Mouse (Mus musculus) limb, embryonic 15.5 days (tissue): ENCODE data around the gene Rusc2. TPM values are rescaled to one million over a fixed set of nuclear protein-coding genes. Genes with fewer than 3 reads are reported as not detected.

Experiments
- ATAC-seq: fragments of 200-750 bp; cut with Nextera tagmentation; 2 replicates; pipeline ENCODE4 v1.8.0; 2017; ENCODE audit warnings: low read depth, moderate TSS enrichment; ENCODE audit not compliant: insufficient number of reproducible peaks, low FRiP score, low TSS enrichment
- H3K27ac ChIP-seq: fragments of 300-500 bp; sonication (generic); 2 replicates; pipeline ENCODE4 v1.5.1; 2015; ENCODE audit warnings: moderate library complexity, mild to moderate bottlenecking, inconsistent platforms
- H3K27me3 ChIP-seq: fragments of 300-500 bp; sonication (generic); 2 replicates; pipeline ENCODE4 v1.6.1; 2015; ENCODE audit warnings: inconsistent platforms
- H3K36me3 ChIP-seq: fragments of 300-500 bp; sonication (generic); 2 replicates; pipeline ENCODE4 v1.6.1; 2015; ENCODE audit warnings: inconsistent platforms
- H3K4me1 ChIP-seq: fragments of 300-500 bp; sonication (generic); 2 replicates; pipeline ENCODE4 v1.6.1; 2015; ENCODE audit warnings: inconsistent platforms
- H3K4me2 ChIP-seq: fragments of 300-500 bp; sonication (generic); 2 replicates; pipeline ENCODE4 v1.6.1; 2015; ENCODE audit warnings: mild to moderate bottlenecking, inconsistent platforms
- H3K4me3 ChIP-seq: fragments of 300-500 bp; sonication (generic); 2 replicates; pipeline ENCODE4 v1.5.1; 2015; ENCODE audit warnings: mild to moderate bottlenecking, inconsistent platforms
- H3K9ac ChIP-seq: fragments of 300-500 bp; sonication (generic); 2 replicates; pipeline ENCODE4 v1.6.1; 2015; ENCODE audit warnings: inconsistent platforms
- H3K9me3 ChIP-seq: fragments of 300-500 bp; sonication (generic); 2 replicates; pipeline ENCODE4 v1.6.1; 2016; ENCODE audit warnings: inconsistent platforms
- WGBS: fragments of 180-500 bp; shearing (Covaris S2); methylation state at CpG from one replicate; pipeline ENCODE4 v1.1.7; 2015; 5-methylcytosine and 5-hydroxymethylcytosine counted together
- polyA plus RNA-seq: library from polyadenylated mRNA; unstranded; fragments of >200 nt; fragmentation: Nextera tagmentation; extraction: Ambion mirVana; gene quantifications from 2 replicates; pipeline ENCODE4 v1.2.1, GENCODE M21; 2015

Rusc2 gene
- polyA plus RNA-seq, 1 experiment from 2014 or later, result 13.9 TPM

- ATAC-seq, result no peak
- no peak overlapping the region for H3K4me3 ChIP-seq
- no peak overlapping the region for H3K27ac ChIP-seq
- peaks cover 7% of the 10 kb centered on the region for H3K36me3 ChIP-seq
- H3K27me3 ChIP-seq, result no peaks in the 10 kb centered on the region
- no peaks in the 10 kb centered on the region for H3K9me3 ChIP-seq
- H3K4me1 ChIP-seq, result peaks cover 5% of the 10 kb centered on the region; the same call in 1 of the 2 replicates
- no peak overlapping the region for H3K9ac ChIP-seq
- H3K4me2 ChIP-seq, result no peak overlapping the region
- WGBS, result 75% methylated on average over 2 of the region's 2 CpGs
These were observed 7.6 kb downstream of the Rusc2 start for GRCm38 (mm10) chr4:43389390-43389789.

DNA sequence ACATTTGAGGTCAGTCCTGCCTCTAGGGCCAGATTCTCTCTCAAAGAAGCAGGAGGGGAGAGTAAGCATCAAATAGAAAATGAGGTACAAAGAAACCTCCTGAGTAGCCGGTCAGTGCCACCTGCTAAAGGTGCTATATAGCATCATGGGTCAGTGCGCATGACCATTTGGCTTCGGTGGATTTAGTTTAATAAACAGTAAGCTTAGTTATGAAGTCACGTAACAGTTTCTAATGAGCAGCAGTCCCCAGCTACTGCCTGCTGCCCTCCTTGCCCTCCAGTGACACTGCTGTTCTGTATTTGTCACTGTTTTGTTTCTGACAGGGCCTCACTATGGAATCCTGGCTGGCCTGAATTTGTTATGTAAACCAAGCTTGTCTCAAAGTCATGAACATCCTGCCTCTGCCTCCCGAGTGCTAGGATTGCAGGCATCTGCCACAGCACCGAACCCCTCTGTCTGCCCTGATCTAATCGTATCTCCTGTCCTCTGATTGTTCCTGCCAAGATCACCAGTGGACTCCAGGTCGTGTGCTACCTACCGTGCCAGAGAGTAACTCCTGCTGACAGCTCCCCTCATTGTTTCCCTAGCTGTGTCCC lies 8.2 kb downstream of the Rusc2 start:
- no peak for ATAC-seq
- no peaks in the 10 kb centered on the region for H3K27me3 ChIP-seq
- 71% methylated on average over 9 of the region's 9 CpGs for WGBS
- H3K9me3 ChIP-seq, result no peaks in the 10 kb centered on the region
- H3K4me3 ChIP-seq, result no peak overlapping the region
- no peak overlapping the region for H3K4me2 ChIP-seq
- H3K36me3 ChIP-seq, result peaks cover 7% of the 10 kb centered on the region
- H3K9ac ChIP-seq, result no peak overlapping the region
- peaks cover 11% of the 10 kb centered on the region; the same call in 1 of the 2 replicates for H3K4me1 ChIP-seq
- no peak overlapping the region for H3K27ac ChIP-seq

- Histone ChIP-seq H3K9me3 (no peaks in the 10 kb centered on the region), H3K36me3 (peaks cover 7% of the 10 kb centered on the region), H3K27me3 (no peaks in the 10 kb centered on the region), H3K27ac (no peak overlapping the region), H3K4me1 (peaks cover 16% of the 10 kb centered on the region; the same call in 1 of the 2 replicates), H3K9ac (no peak overlapping the region), H3K4me2 (no peak overlapping the region), H3K4me3 (no peak overlapping the region)
- no peak for ATAC-seq
- WGBS, result 73% methylated on average over 3 of the region's 3 CpGs
These were observed 9.8 kb downstream of the Rusc2 start for GRCm38 (mm10) chr4:43391521-43392050.

GRCm38 (mm10) chr4:43394345-43394891 lies 12.6 kb downstream of the Rusc2 start:
- no peaks in the 10 kb centered on the region for H3K9me3 ChIP-seq
- H3K4me2 ChIP-seq, result no peak overlapping the region
- no peaks in the 10 kb centered on the region for H3K27me3 ChIP-seq
- H3K36me3 ChIP-seq, result peaks cover 3% of the 10 kb centered on the region; the same call in 1 of the 2 replicates
- H3K27ac ChIP-seq, result peak overlapping the region; percentile 87
- H3K4me1 ChIP-seq, result peaks cover 38% of the 10 kb centered on the region
- peak; percentile 68; the same call in 1 of the 2 replicates for ATAC-seq
- 34% methylated on average over 15 of the region's 15 CpGs for WGBS
- no peak overlapping the region for H3K4me3 ChIP-seq
- H3K9ac ChIP-seq, result no peak overlapping the region

DNA sequence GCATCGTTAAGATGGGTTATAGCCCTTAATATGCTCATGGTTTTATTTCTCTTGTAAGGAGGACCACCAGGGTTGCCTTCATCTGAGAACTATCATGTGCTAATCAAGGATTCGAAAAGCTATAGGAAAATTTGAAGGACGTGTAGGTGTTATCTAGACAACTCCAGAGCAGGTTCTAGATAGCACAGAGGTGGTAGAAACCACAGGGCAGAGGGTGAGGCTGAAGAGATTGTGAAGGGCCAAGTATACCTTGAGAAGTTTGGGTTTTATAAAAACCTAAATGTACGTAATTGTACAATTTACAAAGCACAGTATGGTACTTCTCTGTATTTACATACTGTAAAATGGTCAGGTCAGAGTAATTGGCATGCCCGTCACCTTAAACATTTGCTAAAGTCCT lies 13.4 kb downstream of the Rusc2 start:
- 80% methylated on average over 5 of the region's 5 CpGs for WGBS
- H3K9me3 ChIP-seq, result no peaks in the 10 kb centered on the region
- H3K27me3 ChIP-seq, result no peaks in the 10 kb centered on the region
- H3K9ac ChIP-seq, result no peak overlapping the region
- no peak overlapping the region for H3K4me3 ChIP-seq
- no peak overlapping the region for H3K4me2 ChIP-seq
- no peak for ATAC-seq
- H3K27ac ChIP-seq, result peak overlapping the region; percentile 87
- H3K36me3 ChIP-seq, result peaks cover 1% of the 10 kb centered on the region; the same call in 1 of the 2 replicates
- peaks cover 45% of the 10 kb centered on the region for H3K4me1 ChIP-seq

- no peaks in the 10 kb centered on the region for H3K36me3 ChIP-seq
- no peaks in the 10 kb centered on the region for H3K27me3 ChIP-seq
- no peaks in the 10 kb centered on the region for H3K9me3 ChIP-seq
- no peak overlapping the region for H3K4me2 ChIP-seq
- 60% methylated on average over 9 of the region's 9 CpGs for WGBS
- no peak overlapping the region for H3K27ac ChIP-seq
- H3K4me1 ChIP-seq, result peaks cover 52% of the 10 kb centered on the region
- no peak overlapping the region for H3K9ac ChIP-seq
- no peak overlapping the region for H3K4me3 ChIP-seq
- no peak for ATAC-seq
These were observed 14.1 kb downstream of the Rusc2 start for GRCm38 (mm10) chr4:43395836-43396235.

- 67% methylated on average over 5 of the region's 5 CpGs for WGBS
- Histone ChIP-seq H3K4me3 (no peak overlapping the region), H3K4me1 (peaks cover 57% of the 10 kb centered on the region), H3K27ac (no peak overlapping the region), H3K9ac (no peak overlapping the region), H3K27me3 (no peaks in the 10 kb centered on the region), H3K36me3 (no peaks in the 10 kb centered on the region), H3K4me2 (no peak overlapping the region), H3K9me3 (no peaks in the 10 kb centered on the region)
- ATAC-seq, result no peak
These were observed 14.6 kb downstream of the Rusc2 start for GRCm38 (mm10) chr4:43396381-43396780.

DNA sequence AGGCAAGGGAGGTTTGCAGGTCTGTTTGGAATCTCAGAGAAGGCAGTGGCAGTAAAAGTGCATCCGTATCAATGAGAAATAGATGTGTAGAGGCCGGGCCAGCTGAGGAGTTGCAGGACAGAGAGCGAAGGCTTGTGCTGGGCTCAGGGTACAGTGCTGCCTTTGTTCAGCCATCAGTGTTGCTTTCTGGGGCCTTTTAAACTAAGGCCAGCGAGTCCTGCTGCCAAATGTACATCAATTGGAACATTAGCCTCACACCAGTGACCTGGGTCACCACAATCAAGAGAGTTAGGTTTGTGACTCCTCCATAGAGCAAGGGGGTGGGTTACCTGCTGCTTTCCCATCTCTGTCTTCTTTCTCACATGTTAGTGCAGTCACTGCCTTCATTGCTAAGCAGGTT lies 16.2 kb downstream of the Rusc2 start:
- H3K9ac ChIP-seq, result no peak overlapping the region
- no peaks in the 10 kb centered on the region for H3K9me3 ChIP-seq
- H3K4me3 ChIP-seq, result no peak overlapping the region
- no peak for ATAC-seq
- no peaks in the 10 kb centered on the region for H3K27me3 ChIP-seq
- peaks cover 68% of the 10 kb centered on the region for H3K4me1 ChIP-seq
- H3K27ac ChIP-seq, result peak overlapping the region; percentile 38; the same call in 1 of the 2 replicates
- 61% methylated on average over 4 of the region's 4 CpGs for WGBS
- no peak overlapping the region for H3K4me2 ChIP-seq
- no peaks in the 10 kb centered on the region for H3K36me3 ChIP-seq

GRCm38 (mm10) chr4:43398829-43399331 lies 17.1 kb downstream of the Rusc2 start:
- Histone ChIP-seq H3K27ac (peak overlapping the region; percentile 65), H3K9ac (no peak overlapping the region), H3K9me3 (no peaks in the 10 kb centered on the region), H3K4me3 (no peak overlapping the region), H3K36me3 (no peaks in the 10 kb centered on the region), H3K27me3 (no peaks in the 10 kb centered on the region), H3K4me1 (peaks cover 67% of the 10 kb centered on the region), H3K4me2 (peak overlapping the region; percentile 17)
- WGBS, result 27% methylated on average over 17 of the region's 17 CpGs
- peak; percentile 55; the same call in 1 of the 2 replicates for ATAC-seq

GRCm38 (mm10) chr4:43399391-43400131 lies 17.8 kb downstream of the Rusc2 start:
- Histone ChIP-seq H3K9me3 (no peaks in the 10 kb centered on the region), H3K4me1 (peaks cover 61% of the 10 kb centered on the region), H3K27ac (peak overlapping the region; percentile 65), H3K27me3 (no peaks in the 10 kb centered on the region), H3K4me3 (no peak overlapping the region), H3K36me3 (no peaks in the 10 kb centered on the region), H3K4me2 (peak overlapping the region; percentile 17; the same call in 1 of the 2 replicates), H3K9ac (no peak overlapping the region)
- no peak for ATAC-seq
- WGBS, result 64% methylated on average over 31 of the region's 31 CpGs

- 28% methylated on average over 10 of the region's 10 CpGs for WGBS
- peak; percentile 56; the same call in 1 of the 2 replicates for ATAC-seq
- Histone ChIP-seq H3K27ac (no peak overlapping the region), H3K36me3 (no peaks in the 10 kb centered on the region), H3K4me2 (no peak overlapping the region), H3K4me3 (no peak overlapping the region), H3K9me3 (no peaks in the 10 kb centered on the region), H3K4me1 (peaks cover 62% of the 10 kb centered on the region), H3K9ac (no peak overlapping the region), H3K27me3 (no peaks in the 10 kb centered on the region)
These were observed 19.2 kb downstream of the Rusc2 start for GRCm38 (mm10) chr4:43400976-43401375.

GRCm38 (mm10) chr4:43401486-43401885 lies 19.7 kb downstream of the Rusc2 start:
- no peaks in the 10 kb centered on the region for H3K9me3 ChIP-seq
- no peaks in the 10 kb centered on the region for H3K27me3 ChIP-seq
- no peak overlapping the region for H3K9ac ChIP-seq
- no peak for ATAC-seq
- 82% methylated on average over 10 of the region's 10 CpGs for WGBS
- H3K4me2 ChIP-seq, result no peak overlapping the region
- H3K4me1 ChIP-seq, result peaks cover 67% of the 10 kb centered on the region
- no peak overlapping the region; the same call in 1 of the 2 replicates for H3K27ac ChIP-seq
- H3K4me3 ChIP-seq, result no peak overlapping the region
- no peaks in the 10 kb centered on the region for H3K36me3 ChIP-seq
